Mouse (Mus musculus) myocyte (in vitro differentiated cells): ENCODE data around the gene Hal.

Experiments used
- MAX ChIP-seq: IDR thresholded peaks from one replicate; pipeline ENCODE4 v1.6.1; 2011; ENCODE audit warnings: low read depth, mild to moderate bottlenecking, control low read depth
- MYOD1 ChIP-seq, 3 experiments: IDR thresholded peaks; one replicate each; pipeline ENCODE4 v1.6.1; 2011; ENCODE audit warnings: control low read depth in 2 of 3, low read depth in 2 of 3, mild to moderate bottlenecking in 2 of 3, moderate library complexity in 1 of 3; ENCODE audit not compliant: insufficient read length in 2 of 3, control insufficient read depth in 1 of 3
- MYOG ChIP-seq, 3 experiments: IDR thresholded peaks; one replicate each; pipeline ENCODE4 v1.6.1; 2011; ENCODE audit warnings: control low read depth in 2 of 3, low read depth in 2 of 3, mild to moderate bottlenecking in 2 of 3; ENCODE audit not compliant: insufficient read length in 2 of 3, control insufficient read depth in 1 of 3, insufficient read depth in 1 of 3
- POLR2A ChIP-seq: IDR thresholded peaks from one replicate; pipeline ENCODE4 v1.6.1; 2011; ENCODE audit warnings: low read depth, mild to moderate bottlenecking, control low read depth, moderate library complexity; ENCODE audit not compliant: insufficient read length
- USF1 ChIP-seq: IDR thresholded peaks from one replicate; pipeline ENCODE4 v1.6.1; 2011; ENCODE audit warnings: low read depth, mild to moderate bottlenecking, control low read depth, moderate library complexity

GRCm38 (mm10) chr10:93454652-93455014 is 33.9 kb upstream of the Hal start:
- TF ChIP-seq MAX (no peak), POLR2A (no peak), MYOD1 (IDR thresholded peaks at IDR 0.05; ENCODE audit: control insufficient read depth in 1 of 3, insufficient read length in 2 of 3, low read depth in 2 of 3) (no peak), MYOG (IDR thresholded peaks at IDR 0.05; ENCODE audit: control insufficient read depth in 1 of 3, insufficient read depth in 1 of 3, insufficient read length in 2 of 3, low read depth in 2 of 3) (no peak), USF1 (no peak)
